Mouse (Mus musculus) skeletal muscle tissue, adult 2 months (tissue): ENCODE data around the gene Serpine1.

Source experiments
- DNase-seq: peaks from one replicate; pipeline ENCODE4 v3.0.0-alpha.2; 2012; ENCODE audit warnings: low read depth, low spot score

Gene Serpine1

DNA sequence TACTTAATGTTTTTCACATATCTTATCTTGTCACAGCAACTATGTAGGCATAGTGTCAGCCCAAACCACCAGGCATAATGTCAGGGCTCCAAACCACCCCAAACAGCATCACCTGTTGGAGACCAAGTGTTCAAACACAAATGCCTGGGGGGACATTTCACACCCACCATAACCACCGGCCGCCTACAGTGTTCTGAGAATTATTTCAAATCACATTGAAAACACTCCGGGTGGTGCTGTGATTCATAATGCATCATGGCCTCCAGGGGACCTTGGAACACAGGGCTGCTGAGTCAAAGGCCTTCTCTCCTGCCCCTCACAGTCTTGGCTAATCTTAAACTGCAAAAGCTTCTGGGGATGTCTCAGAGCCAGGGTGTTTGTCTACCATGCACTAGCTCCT is 56.2 kb downstream of the Serpine1 start:
- DNase-seq: no peak

DNA sequence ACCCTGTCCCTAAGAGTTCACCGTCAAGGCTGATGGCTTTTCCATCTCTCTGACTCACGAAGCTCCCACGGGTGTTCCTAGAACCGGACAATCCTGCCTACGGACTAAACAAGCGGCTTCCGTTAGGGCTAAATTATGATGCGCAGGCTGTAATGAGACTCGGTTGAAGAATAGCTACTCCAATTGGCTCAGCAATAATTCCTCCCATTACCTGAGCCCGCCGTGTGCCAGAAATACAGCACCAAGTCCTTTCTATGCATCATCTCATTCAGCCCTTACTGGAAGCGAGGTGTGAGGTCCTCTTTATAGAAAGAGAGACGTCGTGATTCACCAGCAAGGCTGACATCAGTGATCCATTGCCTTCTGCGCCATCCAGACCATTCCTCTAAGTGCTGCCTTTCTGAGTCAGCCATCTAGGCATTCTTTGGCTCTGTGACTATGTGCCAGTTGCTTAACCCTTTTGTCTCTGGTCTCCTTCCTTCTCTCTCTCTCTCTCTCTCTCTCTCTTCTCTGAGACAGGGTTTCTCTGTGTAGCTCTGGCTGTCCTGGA is 59.6 kb downstream of the Serpine1 start:
- DNase-seq: no peak
